Mouse (Mus musculus) stomach, postnatal 0 days (tissue): ENCODE measurements at regions not wholly inside any gene's neighbourhood (a gene's known extent, or its start where the extent isn't known, plus 50 kb on each side); places are given as distances from the start of the nearest gene placed in this dataset.

ENCODE experiments used
- ATAC-seq: fragments of 200-750 bp; cut with Nextera tagmentation; 2 replicates; pipeline ENCODE4 v1.8.0; 2017; ENCODE audit not compliant: low FRiP score, low TSS enrichment
- DNase-seq: peaks from one replicate; pipeline ENCODE4 v3.0.0-alpha.2; 2016; ENCODE audit warnings: low spot score
- H3K27ac ChIP-seq: fragments of 300-500 bp; sonication (generic); replicated peaks from 2 replicates; pipeline ENCODE4 v1.5.1; 2014; ENCODE audit warnings: mild to moderate bottlenecking, control low read depth
- H3K27me3 ChIP-seq: fragments of 300-500 bp; sonication (generic); 2 replicates; pipeline ENCODE4 v1.6.1; 2014; ENCODE audit warnings: low read length; ENCODE audit not compliant: control insufficient read depth, insufficient read depth
- H3K36me3 ChIP-seq: fragments of 300-500 bp; sonication (generic); 2 replicates; pipeline ENCODE4 v1.6.1; 2014; ENCODE audit warnings: low read length, mixed read lengths; ENCODE audit not compliant: control insufficient read depth, insufficient read depth
- H3K4me1 ChIP-seq: fragments of 300-500 bp; sonication (generic); replicated peaks from 2 replicates; pipeline ENCODE4 v1.6.1; 2014; ENCODE audit warnings: antibody characterized with exemption; ENCODE audit not compliant: control insufficient read depth, insufficient read depth
- H3K4me2 ChIP-seq: fragments of 300-500 bp; sonication (generic); replicated peaks from 2 replicates; pipeline ENCODE4 v1.6.1; 2014; ENCODE audit warnings: low read depth, mild to moderate bottlenecking, control low read depth, moderate library complexity
- H3K4me3 ChIP-seq: fragments of 300-500 bp; sonication (generic); 2 replicates; pipeline ENCODE4 v1.5.1; 2014; ENCODE audit warnings: low read depth, low read length, control low read depth
- H3K9ac ChIP-seq: fragments of 300-500 bp; sonication (generic); 2 replicates; pipeline ENCODE4 v1.6.1; 2014; ENCODE audit warnings: mild to moderate bottlenecking, low read length, control low read depth, mixed read lengths
- H3K9me3 ChIP-seq: fragments of 300-500 bp; sonication (generic); 2 replicates; pipeline ENCODE4 v1.6.1; 2016; ENCODE audit warnings: low read length; ENCODE audit not compliant: control insufficient read depth
- CTCF ChIP-seq: IDR thresholded peaks from 2 replicates; pipeline ENCODE4 v1.5.1; 2016; ENCODE audit warnings: antibody characterized with exemption, low read depth, mild to moderate bottlenecking, moderate library complexity
- EP300 ChIP-seq: optimal IDR thresholded peaks from 2 replicates; pipeline ENCODE3; 2016; ENCODE audit warnings: antibody characterized with exemption
- WGBS: fragments of 180-500 bp; shearing (Covaris S2); extraction: QIAGEN DNeasy Blood & Tissue Kit; methylation state at CpG from one replicate; pipeline ENCODE4 v1.1.7; 2014; 5-methylcytosine and 5-hydroxymethylcytosine counted together

DNA sequence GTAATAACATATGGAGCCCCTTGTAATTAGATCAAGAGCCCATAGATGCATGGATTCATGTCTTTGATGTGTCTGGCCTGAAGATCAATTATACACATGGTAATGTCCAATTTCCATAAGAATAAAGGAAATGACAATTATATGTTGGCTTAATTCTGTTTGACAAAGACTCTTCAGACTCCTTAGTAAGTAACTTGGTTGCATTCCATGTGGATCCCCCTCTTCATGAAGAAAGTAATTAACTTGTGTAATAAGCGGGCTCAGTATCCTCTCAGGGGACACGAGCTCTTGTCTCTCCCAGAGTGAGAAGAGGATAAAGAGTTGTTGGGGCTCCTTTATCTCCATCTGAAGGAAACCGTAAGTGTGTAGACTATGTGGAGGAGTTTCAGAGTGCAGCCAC lies 284.3 kb downstream of the Efnb2 start:
- no peak for DNase-seq
- Histone ChIP-seq H3K36me3 (no peaks in the 10 kb centered on the region), H3K9me3 (no peaks in the 10 kb centered on the region), H3K4me3 (no peak overlapping the region), H3K9ac (no peak overlapping the region), H3K4me1 (no peaks in the 10 kb centered on the region), H3K27me3 (no peaks in the 10 kb centered on the region), H3K4me2 (no peak overlapping the region), H3K27ac (no peak overlapping the region)
- no peak for ATAC-seq
- TF ChIP-seq EP300 (no peak), CTCF (no peak)
- WGBS, result 83% methylated on average over 3 of the region's 3 CpGs

GRCm38 (mm10) chr8:8376379-8376778 lies 284.7 kb downstream of the Efnb2 start:
- no peak overlapping the region for H3K4me2 ChIP-seq
- no peaks in the 10 kb centered on the region for H3K4me1 ChIP-seq
- TF ChIP-seq EP300 (no peak), CTCF (no peak)
- ATAC-seq (no peak), DNase-seq (no peak)
- H3K9me3 ChIP-seq, result no peaks in the 10 kb centered on the region
- WGBS, result 60% methylated on average over 2 of the region's 2 CpGs
- H3K9ac ChIP-seq, result no peak overlapping the region
- no peak overlapping the region for H3K27ac ChIP-seq
- H3K27me3 ChIP-seq, result no peaks in the 10 kb centered on the region
- H3K4me3 ChIP-seq, result no peak overlapping the region
- H3K36me3 ChIP-seq, result no peaks in the 10 kb centered on the region

DNA sequence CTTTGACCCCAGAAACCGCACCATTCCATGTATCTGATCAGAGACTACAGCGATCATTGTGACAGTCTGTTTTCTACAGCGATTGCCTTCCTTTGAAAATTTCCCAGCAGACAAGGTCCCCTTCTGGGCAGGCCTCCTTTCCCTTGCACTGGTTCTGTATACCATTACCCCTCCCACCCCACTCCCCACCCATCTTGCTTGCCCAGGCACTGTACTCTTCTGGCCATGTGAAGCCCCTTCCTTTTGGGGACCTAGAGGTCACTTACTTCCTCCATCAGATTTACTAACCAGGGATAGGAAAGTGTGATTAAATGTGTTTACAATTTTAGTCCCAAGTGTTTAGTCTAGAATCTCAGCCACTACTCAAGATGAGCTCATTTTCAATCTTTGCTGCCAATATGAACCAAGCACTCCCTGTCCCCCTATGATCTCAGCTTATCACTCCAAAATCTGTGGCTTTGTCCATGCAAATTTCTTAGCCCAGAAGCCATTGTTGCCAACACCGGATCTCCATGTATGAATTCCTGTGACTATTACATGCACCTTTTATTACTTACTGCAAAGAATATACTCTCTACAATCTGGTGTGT lies 293.7 kb downstream of the Efnb2 start:
- ATAC-seq (no peak), DNase-seq (no peak)
- no peaks in the 10 kb centered on the region for H3K4me1 ChIP-seq
- H3K27ac ChIP-seq, result no peak overlapping the region
- H3K27me3 ChIP-seq, result no peaks in the 10 kb centered on the region
- H3K4me3 ChIP-seq, result no peak overlapping the region
- TF ChIP-seq CTCF (no peak), EP300 (no peak)
- no peaks in the 10 kb centered on the region for H3K36me3 ChIP-seq
- 56% methylated on average over 4 of the region's 4 CpGs for WGBS
- H3K9ac ChIP-seq, result no peak overlapping the region
- no peak overlapping the region for H3K4me2 ChIP-seq
- no peaks in the 10 kb centered on the region for H3K9me3 ChIP-seq

DNA sequence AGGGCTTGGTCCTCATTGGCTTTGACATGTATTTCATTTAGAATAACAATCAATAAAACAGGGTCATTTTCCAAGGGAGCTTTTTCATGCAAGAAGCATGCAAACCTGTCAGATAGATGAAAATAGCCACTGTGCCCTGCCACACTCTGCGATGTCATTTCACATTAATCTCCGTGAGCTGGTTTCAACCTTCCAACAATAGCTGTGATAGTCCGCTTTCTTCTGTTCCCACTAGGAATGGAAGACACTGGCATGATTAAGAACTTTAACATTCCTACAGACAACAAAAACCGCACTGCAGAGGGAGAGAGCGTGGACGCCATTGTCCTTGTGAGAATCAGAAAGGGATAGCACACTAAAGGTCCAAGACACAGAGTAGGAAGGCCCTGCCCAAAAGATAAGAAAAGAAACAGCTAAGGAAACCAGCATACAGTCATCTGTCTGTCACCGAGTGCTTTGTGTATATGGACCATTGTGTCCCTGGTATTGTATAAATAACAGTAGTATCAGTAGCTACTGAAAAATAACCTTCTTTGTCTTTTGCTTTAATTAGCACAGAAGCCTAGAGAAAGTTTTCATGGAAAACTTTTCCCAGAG lies 299.0 kb downstream of the Efnb2 start:
- ATAC-seq (no peak), DNase-seq (no peak)
- H3K9ac ChIP-seq, result no peak overlapping the region
- H3K4me2 ChIP-seq, result no peak overlapping the region
- H3K4me3 ChIP-seq, result no peak overlapping the region
- H3K4me1 ChIP-seq, result no peaks in the 10 kb centered on the region
- TF ChIP-seq CTCF (no peak), EP300 (no peak)
- WGBS, result 73% methylated on average over 7 of the region's 7 CpGs
- no peaks in the 10 kb centered on the region for H3K9me3 ChIP-seq
- H3K27ac ChIP-seq, result no peak overlapping the region
- H3K36me3 ChIP-seq, result no peaks in the 10 kb centered on the region
- no peaks in the 10 kb centered on the region for H3K27me3 ChIP-seq

GRCm38 (mm10) chr8:8360586-8360985 lies 300.5 kb downstream of the Efnb2 start:
- no peak overlapping the region for H3K4me3 ChIP-seq
- ATAC-seq (no peak), DNase-seq (no peak)
- H3K27me3 ChIP-seq, result no peaks in the 10 kb centered on the region
- H3K9me3 ChIP-seq, result no peaks in the 10 kb centered on the region
- TF ChIP-seq CTCF, result no peak
- no peak for TF ChIP-seq EP300
- H3K27ac ChIP-seq, result no peak overlapping the region
- no peak overlapping the region for H3K4me2 ChIP-seq
- no peaks in the 10 kb centered on the region for H3K36me3 ChIP-seq
- no peak overlapping the region for H3K9ac ChIP-seq
- H3K4me1 ChIP-seq, result no peaks in the 10 kb centered on the region

GRCm38 (mm10) chr8:8354977-8355376 lies 306.1 kb downstream of the Efnb2 start:
- TF ChIP-seq EP300, result no peak
- no peak for TF ChIP-seq CTCF
- Histone ChIP-seq H3K4me2 (no peak overlapping the region), H3K9me3 (no peaks in the 10 kb centered on the region), H3K9ac (no peak overlapping the region), H3K36me3 (no peaks in the 10 kb centered on the region), H3K27me3 (no peaks in the 10 kb centered on the region), H3K4me1 (no peaks in the 10 kb centered on the region), H3K4me3 (no peak overlapping the region), H3K27ac (no peak overlapping the region)
- no peak for ATAC-seq
- 88% methylated on average over 4 of the region's 4 CpGs for WGBS
- no peak for DNase-seq
